In genomic region chr16:16438436-16438835, GRCm38 (mm10) we compare ENCODE assay signal across 32 mouse cellular contexts.
DNase-seq lines count a peak whose midpoint lies in the region; ATAC-seq and TF ChIP-seq lines count a peak whose summit lies in the region.
"Had no signal": no experiment of that assay in that cellular context is flagged by ENCODE, and none has a peak within 500 bp of the region (broad histone marks: within the 10 kb centered on the region; RNA-seq: fewer than 3 reads in every experiment).

No protein-coding gene starts in this region.

- DNase-seq in lung, postnatal 36 days: peak; percentile 7
- no peak for DNase-seq in lung, adult 2 months
- peak; percentile 23 for DNase-seq in embryo, embryonic 11 days
- DNase-seq in hindlimb bud, embryonic 11.5 days (ENCODE audit: extremely low spot score, low read depth, low spot score): peak; percentile 20
- DNase-seq in thymus, postnatal 14 days: no peak
- no peak for DNase-seq in heart, adult 9 months (ENCODE audit: low spot score in 2 of 2)
- DNase-seq: adrenal gland, postnatal 25 days; cerebellum, adult 11-12 months; cerebellum, adult 9-11 months; forebrain, postnatal 0 days; gastrocnemius, postnatal 10 days; kidney, adult 8-10 months; kidney, postnatal 10 days; layer of hippocampus, adult 9-11 months; liver, postnatal 0 days; midbrain, embryonic 14.5 days; retina, postnatal 1 day; right cerebral cortex, postnatal 14 days; thymus, postnatal 25 days had no signal

- no peaks in the 10 kb centered on the region for H3K9me3 ChIP-seq in forebrain, embryonic 13.5 days (replicated peaks)
- H3K9me3 ChIP-seq: embryonic facial prominence, embryonic 13.5 days; heart, embryonic 10.5 days; heart, embryonic 15.5 days; hindbrain, embryonic 15.5 days; limb, embryonic 13.5 days; liver, embryonic 12.5 days; stomach, embryonic 15.5 days had no signal

- no peaks in the 10 kb centered on the region for H3K4me1 ChIP-seq in lung, adult 2 months (ENCODE audit: control insufficient read depth, insufficient read depth, low read length)
- H3K4me1 ChIP-seq in forebrain, embryonic 13.5 days: no peaks in the 10 kb centered on the region
- H3K4me1 ChIP-seq: embryonic facial prominence, embryonic 13.5 days; heart, embryonic 10.5 days; heart, embryonic 15.5 days; hindbrain, embryonic 15.5 days; limb, embryonic 13.5 days; liver, embryonic 12.5 days; stomach, embryonic 15.5 days had no signal

- no peak overlapping the region for H3K9ac ChIP-seq in forebrain, embryonic 13.5 days
- H3K9ac ChIP-seq: embryonic facial prominence, embryonic 13.5 days; forebrain, postnatal 0 days; heart, embryonic 15.5 days; hindbrain, embryonic 15.5 days; limb, embryonic 13.5 days; liver, embryonic 12.5 days; liver, postnatal 0 days; stomach, embryonic 15.5 days had no signal

- no peak for ATAC-seq in forebrain, embryonic 13.5 days
- ATAC-seq: CD4-positive, CD25-positive, alpha-beta regulatory T cell, adult 4 months; forebrain, postnatal 0 days; intestine, embryonic 16.5 days; liver, embryonic 12.5 days; liver, postnatal 0 days; lung, postnatal 0 days had no signal

- H3K27me3 ChIP-seq in forebrain, embryonic 13.5 days: no peaks in the 10 kb centered on the region
- H3K27me3 ChIP-seq: embryonic facial prominence, embryonic 13.5 days; heart, embryonic 15.5 days; hindbrain, embryonic 15.5 days; limb, embryonic 13.5 days; liver, embryonic 12.5 days; stomach, embryonic 15.5 days had no signal

- H3K27ac ChIP-seq in forebrain, embryonic 13.5 days: no peak overlapping the region
- H3K27ac ChIP-seq: embryonic facial prominence, embryonic 13.5 days; heart, embryonic 10.5 days; heart, embryonic 15.5 days; hindbrain, embryonic 15.5 days; limb, embryonic 13.5 days; liver, embryonic 12.5 days; macrophage; stomach, embryonic 15.5 days had no signal

- no peak for TF ChIP-seq POLR2A in lung, adult 2 months (IDR thresholded peaks at IDR 0.05; ENCODE audit: borderline replicate concordance, extremely low read depth, low read depth, low read length)

- TF ChIP-seq CTCF in lung, adult 2 months (IDR thresholded peaks at IDR 0.05; ENCODE audit: insufficient read depth, low read length): no peak

- H3K36me3 ChIP-seq in forebrain, embryonic 13.5 days (ENCODE audit: poor library complexity, severe bottlenecking): peaks cover 32% of the 10 kb centered on the region
- H3K36me3 ChIP-seq: embryonic facial prominence, embryonic 13.5 days had no signal

- no peak overlapping the region for H3K4me3 ChIP-seq in lung, adult 2 months (replicated peaks; ENCODE audit: extremely low read depth, low read depth, low read length)
- H3K4me3 ChIP-seq in forebrain, embryonic 13.5 days: no peak overlapping the region
- H3K4me3 ChIP-seq: embryonic facial prominence, embryonic 13.5 days; erythroblast, embryonic 14.5 days; heart, embryonic 10.5 days; heart, embryonic 15.5 days; hindbrain, embryonic 15.5 days; limb, embryonic 13.5 days; liver, embryonic 12.5 days; stomach, embryonic 15.5 days had no signal

- H3K4me2 ChIP-seq in forebrain, embryonic 13.5 days: no peak overlapping the region
- H3K4me2 ChIP-seq: embryonic facial prominence, embryonic 13.5 days; heart, embryonic 15.5 days; hindbrain, embryonic 15.5 days; limb, embryonic 13.5 days; liver, embryonic 12.5 days; stomach, embryonic 15.5 days had no signal

- 44% methylated on average over 1 of the region's 1 CpGs for WGBS in lung, adult 2 months
- WGBS in forebrain, embryonic 13.5 days: 86% methylated on average over 1 of the region's 1 CpGs

Comparison
In these comparisons a context has a peak if more than half of its experiments do, and no peak if none do; other contexts are left out.
1. DNase-seq: peak in lung, postnatal 36 days (single experiment), embryo, embryonic 11 days (single experiment) and hindlimb bud, embryonic 11.5 days (single experiment); none in lung, adult 2 months (single experiment), thymus, postnatal 14 days (single experiment) and heart, adult 9 months (0 of 2).